Mouse (Mus musculus) lung, embryonic 14.5 days (tissue): ENCODE measurements around the gene Sorcs2. TPM values are rescaled to one million over a fixed set of nuclear protein-coding genes. Genes with fewer than 3 reads are reported as not detected.

ENCODE experiments used
- ATAC-seq: fragments of 200-750 bp; cut with Nextera tagmentation; 2 replicates; pipeline ENCODE4 v1.8.0; 2017; ENCODE audit warnings: mild to moderate bottlenecking, moderate TSS enrichment, moderate library complexity; ENCODE audit not compliant: insufficient read depth
- DNase-seq: peaks from one replicate; pipeline ENCODE4 v3.0.0-alpha.2; 2015
- H3K27ac ChIP-seq: fragments of 300-500 bp; sonication (generic); 2 replicates; pipeline ENCODE4 v1.5.1; 2014; ENCODE audit warnings: low read depth, mild to moderate bottlenecking, moderate library complexity
- H3K27me3 ChIP-seq: fragments of 300-500 bp; sonication (generic); 2 replicates; pipeline ENCODE4 v1.6.1; 2014; ENCODE audit warnings: low read length, control low read depth; ENCODE audit not compliant: insufficient read depth
- H3K36me3 ChIP-seq: fragments of 300-500 bp; sonication (generic); 2 replicates; pipeline ENCODE4 v1.6.1; 2014; ENCODE audit warnings: control low read depth; ENCODE audit not compliant: insufficient read depth
- H3K4me1 ChIP-seq: fragments of 300-500 bp; sonication (generic); 2 replicates; pipeline ENCODE4 v1.6.1; 2014; ENCODE audit warnings: antibody characterized with exemption, control low read depth; ENCODE audit not compliant: insufficient read depth
- H3K4me2 ChIP-seq: fragments of 300-500 bp; sonication (generic); 2 replicates; pipeline ENCODE4 v1.6.1; 2014; ENCODE audit warnings: mild to moderate bottlenecking
- H3K4me3 ChIP-seq: fragments of 300-500 bp; sonication (generic); 2 replicates; pipeline ENCODE4 v1.5.1; 2014; ENCODE audit warnings: low read depth, low read length
- H3K9ac ChIP-seq: fragments of 300-500 bp; sonication (generic); 2 replicates; pipeline ENCODE4 v1.6.1; 2014
- H3K9me3 ChIP-seq: fragments of 300-500 bp; sonication (generic); 2 replicates; pipeline ENCODE4 v1.6.1; 2016; ENCODE audit warnings: low read depth, low read length, control low read depth
- CTCF ChIP-seq: IDR thresholded peaks from 2 replicates; pipeline ENCODE4 v1.5.1; 2016; ENCODE audit warnings: antibody characterized with exemption, low read depth
- WGBS: fragments of 180-500 bp; shearing (Covaris S2); extraction: QIAGEN DNeasy Blood & Tissue Kit; methylation state at CpG from one replicate; pipeline ENCODE4 v1.1.7; 2014; 5-methylcytosine and 5-hydroxymethylcytosine counted together
- polyA plus RNA-seq: library from polyadenylated mRNA; unstranded; fragments of >200 nt; fragmentation: Nextera tagmentation; extraction: Ambion mirVana; gene quantifications from 2 replicates; pipeline ENCODE4 v1.2.1, GENCODE M21; 2014

The Sorcs2 gene
- polyA plus RNA-seq, 1 experiment from 2014 or later = 20.6 TPM

DNA sequence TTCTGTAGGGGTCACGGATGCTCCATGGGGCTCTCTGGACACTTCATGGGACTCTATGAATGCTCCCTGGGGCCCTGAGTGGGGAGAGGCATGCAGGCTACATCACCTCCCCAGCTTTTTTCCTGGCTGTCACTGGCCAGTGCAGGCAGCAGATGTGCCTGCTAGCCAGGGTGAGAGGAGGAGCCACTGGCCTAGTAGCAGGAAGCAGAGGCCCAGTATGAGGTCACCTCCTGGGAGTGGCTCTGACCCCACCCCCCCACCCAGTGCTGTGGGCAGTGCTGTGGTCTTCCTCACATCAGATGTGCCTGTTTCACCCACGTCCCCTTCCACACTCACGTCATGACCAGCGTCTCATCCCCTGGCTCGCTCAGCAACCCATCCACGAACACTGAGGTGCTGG is 356.2 kb downstream of the Sorcs2 start:
- Histone ChIP-seq H3K27ac (no peak overlapping the region), H3K4me1 (peaks cover 16% of the 10 kb centered on the region), H3K9ac (no peak overlapping the region), H3K27me3 (no peaks in the 10 kb centered on the region), H3K9me3 (no peaks in the 10 kb centered on the region), H3K4me2 (no peak overlapping the region), H3K4me3 (no peak overlapping the region), H3K36me3 (no peaks in the 10 kb centered on the region)
- ATAC-seq (peak; percentile 10; the same call in 1 of the 2 replicates), DNase-seq (peak; percentile 14)
- no peak for TF ChIP-seq CTCF
- WGBS = 78% methylated on average over 6 of the region's 6 CpGs

DNA sequence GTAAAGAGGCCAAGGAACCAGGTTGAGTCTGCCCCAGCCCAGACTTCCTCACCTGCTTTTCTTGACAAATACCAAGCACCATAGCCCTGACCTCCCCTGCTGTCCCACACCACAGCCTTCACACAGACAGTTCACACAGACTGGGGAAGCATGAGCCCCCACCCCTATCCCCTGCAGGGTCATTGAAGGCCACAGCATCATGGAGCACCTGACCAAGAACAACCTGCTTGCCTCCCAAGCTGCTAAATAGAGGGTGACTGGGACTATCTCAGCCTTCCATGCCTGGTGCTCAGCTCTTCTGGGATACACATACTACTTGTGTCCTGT is 356.7 kb downstream of the Sorcs2 start:
- H3K4me2 ChIP-seq = no peak overlapping the region
- no peaks in the 10 kb centered on the region for H3K36me3 ChIP-seq
- no peak overlapping the region for H3K9ac ChIP-seq
- ATAC-seq = peak; percentile 57
- H3K27me3 ChIP-seq = no peaks in the 10 kb centered on the region
- H3K4me3 ChIP-seq = no peak overlapping the region
- peaks cover 16% of the 10 kb centered on the region for H3K4me1 ChIP-seq
- no peak for TF ChIP-seq CTCF
- H3K9me3 ChIP-seq = no peaks in the 10 kb centered on the region
- H3K27ac ChIP-seq = peak overlapping the region; percentile 64
- DNase-seq = no peak

DNA sequence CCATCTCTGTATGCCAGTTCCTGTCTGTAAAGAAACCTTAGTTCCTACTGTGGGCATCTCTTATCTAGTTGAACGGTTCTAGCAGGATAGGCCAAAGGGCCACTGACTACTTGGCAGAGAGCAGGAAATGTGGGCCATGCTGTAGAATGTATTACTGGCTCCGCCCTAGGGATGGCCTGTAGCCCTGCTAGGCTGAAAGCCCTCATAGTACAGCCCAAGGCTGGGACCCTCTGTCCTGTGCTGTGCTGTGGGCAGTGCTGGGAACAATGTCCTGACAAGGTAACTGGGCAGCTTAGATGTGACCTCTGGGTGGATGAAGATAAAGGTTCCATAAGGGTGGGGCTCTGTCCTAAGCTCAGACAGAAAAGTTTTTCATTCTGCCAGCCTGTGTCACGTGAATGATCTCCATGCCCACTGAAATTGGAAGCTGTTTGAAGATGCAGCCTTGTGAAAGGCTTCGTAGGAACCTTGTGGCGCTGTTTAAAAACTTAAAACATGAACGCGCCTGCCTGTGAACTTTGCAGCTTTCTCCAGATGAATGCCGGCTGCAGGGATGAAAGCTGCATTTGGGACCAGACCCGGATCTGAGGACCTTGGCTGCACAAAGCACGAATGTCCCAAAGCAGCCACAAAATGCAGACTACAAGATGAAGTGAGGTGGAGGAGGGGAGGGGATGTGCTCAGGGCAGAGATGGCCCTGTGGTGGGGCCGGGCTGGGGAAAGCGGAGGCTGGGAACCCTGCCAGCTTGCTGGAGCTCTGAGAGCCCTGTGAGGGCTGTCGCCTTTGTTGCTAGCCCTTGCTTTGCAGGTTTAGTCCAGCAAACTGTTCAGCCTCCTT is 357.3 kb downstream of the Sorcs2 start:
- peak overlapping the region; percentile 11; the same call in 1 of the 2 replicates for H3K4me2 ChIP-seq
- peak; percentile 92 for ATAC-seq
- 35% methylated on average over 13 of the region's 13 CpGs for WGBS
- H3K9me3 ChIP-seq = no peaks in the 10 kb centered on the region
- H3K27ac ChIP-seq = peak overlapping the region; percentile 64
- 0 out of 2 replicates have a peak, but pooled peaks cover 2% of the 10 kb centered on the region for H3K36me3 ChIP-seq
- H3K4me1 ChIP-seq = peaks cover 16% of the 10 kb centered on the region
- no peak overlapping the region for H3K9ac ChIP-seq
- no peak for TF ChIP-seq CTCF
- no peaks in the 10 kb centered on the region for H3K27me3 ChIP-seq
- no peak overlapping the region for H3K4me3 ChIP-seq
- DNase-seq = peak; percentile 94

DNA sequence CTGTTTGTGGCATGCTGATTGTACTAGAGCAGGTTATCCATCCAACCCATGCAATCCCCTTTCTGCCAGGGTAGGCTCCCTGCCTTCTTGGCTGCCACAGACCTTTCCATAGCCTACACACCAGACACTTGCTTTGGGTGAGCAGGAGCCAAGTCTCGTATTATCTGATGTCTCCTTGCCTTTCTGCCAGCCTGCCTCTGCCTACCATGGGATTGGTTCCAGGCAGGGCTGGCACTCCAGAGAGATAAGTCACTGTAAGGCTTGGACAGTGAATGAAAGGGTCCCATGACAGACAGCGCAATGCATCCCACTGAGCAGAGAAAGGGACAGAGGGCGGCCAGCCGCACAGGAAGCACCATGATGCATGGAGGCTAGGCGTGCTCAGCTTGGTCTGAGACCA is 358.3 kb downstream of the Sorcs2 start:
- ATAC-seq (no peak), DNase-seq (no peak)
- TF ChIP-seq CTCF = no peak
- H3K9me3 ChIP-seq = no peaks in the 10 kb centered on the region
- WGBS = 85% methylated on average over 5 of the region's 5 CpGs
- no peak overlapping the region for H3K27ac ChIP-seq
- H3K4me3 ChIP-seq = no peak overlapping the region
- 0 out of 2 replicates have a peak, but pooled peaks cover 7% of the 10 kb centered on the region for H3K36me3 ChIP-seq
- no peak overlapping the region for H3K4me2 ChIP-seq
- H3K4me1 ChIP-seq = peaks cover 16% of the 10 kb centered on the region
- H3K27me3 ChIP-seq = no peaks in the 10 kb centered on the region
- H3K9ac ChIP-seq = no peak overlapping the region

DNA sequence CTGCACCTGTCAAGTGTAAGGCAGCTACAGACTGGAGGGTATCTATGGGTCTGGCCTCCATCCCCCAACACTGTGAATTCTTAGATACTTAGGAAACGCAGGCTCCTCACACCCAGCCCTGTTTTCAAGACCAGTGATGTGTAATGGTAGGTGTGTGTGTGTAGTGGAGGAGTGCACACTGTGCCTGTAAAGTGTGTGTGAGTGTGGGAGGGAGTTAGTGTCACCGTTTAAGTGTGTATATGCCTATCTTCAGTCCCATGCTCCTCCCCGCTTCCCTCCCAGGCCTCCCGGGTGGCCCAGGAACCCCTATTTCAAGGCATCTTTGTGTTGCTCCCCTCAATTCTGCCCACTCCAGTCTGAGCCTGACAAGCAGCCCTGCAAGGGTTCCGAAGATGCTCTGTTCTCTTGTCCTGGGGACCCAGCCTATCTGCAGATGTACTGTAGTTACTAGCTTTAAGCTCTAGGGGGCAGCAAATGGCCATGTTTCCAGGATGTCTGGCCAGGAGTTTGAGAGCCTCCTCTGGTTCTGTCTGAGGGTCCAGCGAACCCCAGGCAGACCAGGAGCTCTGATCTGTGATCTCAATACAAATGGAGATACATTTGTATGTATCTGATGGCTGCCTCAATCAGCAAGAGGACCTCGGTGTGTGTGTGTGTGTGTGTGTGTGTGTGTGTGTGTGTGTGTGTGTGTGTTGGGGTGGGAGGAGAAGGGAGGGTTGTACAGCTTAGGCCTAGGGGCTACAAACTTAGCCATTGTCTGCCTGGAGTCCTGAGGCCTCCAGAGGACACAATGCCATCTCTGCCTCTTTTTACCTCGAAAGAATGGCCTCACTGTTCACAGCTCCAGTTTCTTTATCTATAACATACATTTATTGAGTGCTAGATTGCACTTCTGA is 364.2 kb downstream of the Sorcs2 start:
- Histone ChIP-seq H3K9ac (no peak overlapping the region), H3K27ac (no peak overlapping the region), H3K4me1 (no peaks in the 10 kb centered on the region), H3K4me2 (no peak overlapping the region), H3K27me3 (no peaks in the 10 kb centered on the region), H3K36me3 (0 out of 2 replicates have a peak, but pooled peaks cover 7% of the 10 kb centered on the region), H3K9me3 (no peaks in the 10 kb centered on the region), H3K4me3 (no peak overlapping the region)
- WGBS = 40% methylated on average over 8 of the region's 8 CpGs
- TF ChIP-seq CTCF = peak; percentile 87
- ATAC-seq (peak; percentile 73), DNase-seq (peak; percentile 93)

DNA sequence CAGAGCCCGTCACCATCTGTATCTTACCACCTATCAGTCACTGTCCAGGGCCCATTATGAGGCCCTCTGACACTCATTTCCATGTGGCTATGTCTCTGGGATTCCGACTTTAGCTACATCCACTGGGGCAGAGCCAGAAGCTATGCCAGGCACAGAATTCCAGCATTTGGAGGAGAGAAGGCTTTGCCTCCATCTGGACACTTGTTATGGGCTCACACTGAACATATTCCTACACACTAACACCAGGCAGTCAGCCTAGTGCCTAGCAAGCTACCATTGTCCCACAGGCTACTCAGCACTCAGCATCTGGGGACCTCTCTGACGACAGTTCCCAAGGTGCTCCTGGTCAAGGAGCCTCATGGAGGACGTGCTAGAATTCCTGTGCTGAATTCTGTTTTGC is 372.9 kb downstream of the Sorcs2 start:
- ATAC-seq = no peak
- H3K4me1 ChIP-seq = no peaks in the 10 kb centered on the region
- no peaks in the 10 kb centered on the region for H3K9me3 ChIP-seq
- 77% methylated on average over 4 of the region's 4 CpGs for WGBS
- H3K27ac ChIP-seq = no peak overlapping the region
- H3K4me2 ChIP-seq = no peak overlapping the region
- no peak for TF ChIP-seq CTCF
- H3K36me3 ChIP-seq = no peaks in the 10 kb centered on the region
- H3K9ac ChIP-seq = no peak overlapping the region
- no peaks in the 10 kb centered on the region for H3K27me3 ChIP-seq
- H3K4me3 ChIP-seq = no peak overlapping the region
- DNase-seq = no peak
